Mouse (Mus musculus) right cerebral cortex, postnatal 4 days (tissue): ENCODE measurements around the gene Rad50.
A peak's percentile ranks its signal among the peaks of the same experiment; 100 is the strongest.

ENCODE experiments used
- DNase-seq: peaks from one replicate; pipeline ENCODE4 v3.0.0-alpha.2; 2022

Rad50 gene

GRCm38 (mm10) chr11:53706934-53707717, at the start of gene Rad50:
Rad50 (minus strand) TSS chr11:53707319.
- peak; percentile 85 for DNase-seq

- no peak for DNase-seq
Measured at GRCm38 (mm10) chr11:53755011-53755595, 48.0 kb upstream of the Rad50 start.

GRCm38 (mm10) chr11:53749716-53750352, 42.7 kb upstream of the Rad50 start:
- no peak for DNase-seq

- no peak for DNase-seq
Measured at GRCm38 (mm10) chr11:53749306-53749705, 42.2 kb upstream of the Rad50 start.

- DNase-seq, result no peak
Measured at GRCm38 (mm10) chr11:53748614-53749013, 41.5 kb upstream of the Rad50 start.

GRCm38 (mm10) chr11:53747985-53748384, 40.9 kb upstream of the Rad50 start:
- DNase-seq, result no peak

- no peak for DNase-seq
Measured at GRCm38 (mm10) chr11:53745260-53745659, 38.1 kb upstream of the Rad50 start.

- no peak for DNase-seq
Measured at GRCm38 (mm10) chr11:53742353-53742752, 35.2 kb upstream of the Rad50 start.

GRCm38 (mm10) chr11:53737573-53737946, 30.4 kb upstream of the Rad50 start:
- DNase-seq, result peak; percentile 23

GRCm38 (mm10) chr11:53736771-53737572, 29.9 kb upstream of the Rad50 start:
- DNase-seq, result peak; percentile 76

GRCm38 (mm10) chr11:53735682-53736245, 28.6 kb upstream of the Rad50 start:
- peak; percentile 44 for DNase-seq

- DNase-seq, result no peak
Measured at GRCm38 (mm10) chr11:53734970-53735681, 28.0 kb upstream of the Rad50 start.

GRCm38 (mm10) chr11:53734431-53734830, 27.3 kb upstream of the Rad50 start:
- no peak for DNase-seq

- DNase-seq, result no peak
Measured at GRCm38 (mm10) chr11:53733824-53734223, 26.7 kb upstream of the Rad50 start.

- no peak for DNase-seq
Measured at GRCm38 (mm10) chr11:53732244-53732643, 25.1 kb upstream of the Rad50 start.

- DNase-seq, result no peak
Measured at GRCm38 (mm10) chr11:53731457-53731856, 24.3 kb upstream of the Rad50 start.

GRCm38 (mm10) chr11:53720715-53721114, 13.6 kb upstream of the Rad50 start, which contains the start of gene Il5:
Il5 (plus strand) TSS chr11:53720794.
- DNase-seq, result no peak

- DNase-seq, result no peak
Measured at GRCm38 (mm10) chr11:53719701-53720100, 12.6 kb upstream of the Rad50 start.

- no peak for DNase-seq
Measured at GRCm38 (mm10) chr11:53707718-53708009, 545 bp upstream of the Rad50 start.

GRCm38 (mm10) chr11:53706236-53706933, 734 bp downstream of the Rad50 start:
- DNase-seq, result peak; percentile 41

- no peak for DNase-seq
Measured at GRCm38 (mm10) chr11:53699351-53699750, 7.8 kb downstream of the Rad50 start.

- DNase-seq, result no peak
Measured at GRCm38 (mm10) chr11:53698521-53698920, 8.6 kb downstream of the Rad50 start.
